ENCODE assay signal across 8 mouse cellular contexts in genomic region chr9:105553629-105554438, GRCm38 (mm10). TPM values are rescaled to one million over a fixed set of nuclear protein-coding genes. Genes with fewer than 3 reads are reported as not detected.
DNase-seq lines count a peak whose midpoint lies in the region; ATAC-seq and TF ChIP-seq lines count a peak whose summit lies in the region.

No protein-coding gene starts in this region.

- H3K27ac ChIP-seq in ES-Bruce4 (ENCODE audit: insufficient read depth, low read length) = no peak overlapping the region
- H3K27ac ChIP-seq in forebrain, embryonic 14.5 days (ENCODE audit: low read depth, low read length) = peak overlapping the region; percentile 29; the same call in 1 of the 2 replicates
- no peak overlapping the region for H3K27ac ChIP-seq in liver, embryonic 12.5 days

- H3K27me3 ChIP-seq in ES-Bruce4 (ENCODE audit: control insufficient read depth, insufficient read depth, low read length, poor library complexity, severe bottlenecking) = no peaks in the 10 kb centered on the region; the same call in 1 of the 2 replicates
- H3K27me3 ChIP-seq in forebrain, embryonic 14.5 days (replicated peaks; ENCODE audit: control insufficient read depth, insufficient read depth, low read length) = no peaks in the 10 kb centered on the region
- H3K27me3 ChIP-seq in liver, embryonic 12.5 days (replicated peaks) = 0 out of 2 replicates have a peak, but pooled peaks cover 10% of the 10 kb centered on the region

- ATAC-seq in forebrain, embryonic 14.5 days = peak; percentile 55; the same call in 1 of the 2 replicates
- ATAC-seq in liver, embryonic 12.5 days = no peak

- TF ChIP-seq EP300 in ES-Bruce4 (IDR thresholded peaks at IDR 0.05; ENCODE audit: insufficient read depth, low read depth, low read length) = no peak

- peak; percentile 69 for DNase-seq in heart, adult 11 months
- no peak for DNase-seq in heart, postnatal 36 days
- DNase-seq in forebrain, embryonic 14.5 days (ENCODE audit: low spot score) = peak; percentile 54
- DNase-seq in frontal cortex, adult 2 months (ENCODE audit: extremely low spot score in 1 of 2, low spot score in 1 of 2) = no peak
- DNase-seq in cerebellum, postnatal 25 days = no peak
- DNase-seq in left cerebral cortex, postnatal 10 days (ENCODE audit: extremely low spot score in 1 of 2, low spot score in 2 of 2) = no peak

- no peaks in the 10 kb centered on the region for H3K9me3 ChIP-seq in ES-Bruce4 (replicated peaks; ENCODE audit: control insufficient read depth, insufficient read depth, low read length, poor library complexity, severe bottlenecking)
- H3K9me3 ChIP-seq in forebrain, embryonic 14.5 days (replicated peaks; ENCODE audit: control insufficient read depth, low read length) = no peaks in the 10 kb centered on the region
- H3K9me3 ChIP-seq in liver, embryonic 12.5 days (replicated peaks) = no peaks in the 10 kb centered on the region

- peak overlapping the region; percentile 37 for H3K4me2 ChIP-seq in forebrain, embryonic 14.5 days (ENCODE audit: low read length)
- H3K4me2 ChIP-seq in liver, embryonic 12.5 days = peak overlapping the region; percentile 25

- H3K4me1 ChIP-seq in ES-Bruce4 (ENCODE audit: control insufficient read depth, insufficient read depth, low read length) = no peaks in the 10 kb centered on the region
- H3K4me1 ChIP-seq in forebrain, embryonic 14.5 days (ENCODE audit: control insufficient read depth, insufficient read depth, low read length) = 0 out of 2 replicates have a peak, but pooled peaks cover 6% of the 10 kb centered on the region
- H3K4me1 ChIP-seq in liver, embryonic 12.5 days = no peaks in the 10 kb centered on the region

- no peak overlapping the region for H3K9ac ChIP-seq in ES-Bruce4 (ENCODE audit: low read depth, poor library complexity, severe bottlenecking)
- peak overlapping the region; percentile 35 for H3K9ac ChIP-seq in forebrain, embryonic 14.5 days (ENCODE audit: low read length)
- H3K9ac ChIP-seq in liver, embryonic 12.5 days = no peak overlapping the region

- peak overlapping the region; percentile 17; the same call in 1 of the 2 replicates for H3K4me3 ChIP-seq in ES-Bruce4 (ENCODE audit: low read depth, low read length)
- H3K4me3 ChIP-seq in forebrain, embryonic 14.5 days (ENCODE audit: low read depth, low read length) = peak overlapping the region; percentile 9; the same call in 1 of the 2 replicates
- H3K4me3 ChIP-seq in liver, embryonic 12.5 days = no peak overlapping the region

- 7% methylated on average over 24 of the region's 24 CpGs for WGBS in forebrain, embryonic 14.5 days
- 21% methylated on average over 24 of the region's 24 CpGs for WGBS in liver, embryonic 12.5 days (ENCODE audit: insufficient replicate concordance)

- TF ChIP-seq CTCF in ES-Bruce4 (IDR thresholded peaks at IDR 0.05; ENCODE audit: low read depth, low read length) = no peak

- TF ChIP-seq POLR2A in ES-Bruce4 (IDR thresholded peaks at IDR 0.05; ENCODE audit: insufficient read depth, low read length) = no peak

- intact Hi-C loops in heart, postnatal 36 days (cut with DNase I) = no loop called here
- intact Hi-C loops in left cerebral cortex, postnatal 10 days (cut with DNase I) = no loop called here

- no peaks in the 10 kb centered on the region for H3K36me3 ChIP-seq in ES-Bruce4 (ENCODE audit: control insufficient read depth, insufficient read depth, low read length, poor library complexity, severe bottlenecking)
- no peaks in the 10 kb centered on the region for H3K36me3 ChIP-seq in forebrain, embryonic 14.5 days (ENCODE audit: control insufficient read depth, insufficient read depth, low read length)
- no peaks in the 10 kb centered on the region for H3K36me3 ChIP-seq in liver, embryonic 12.5 days

RNA-seq across cellular contexts. Expression of gene Atp2c1, which starts 26.7 kb away (rescaled TPM):
- total RNA-seq in heart, postnatal 36 days (2021) = 10 to 100 TPM; 64.6 to 69.8 TPM
- polyA plus RNA-seq in ES-Bruce4 (2011; ENCODE audit: insufficient read depth, insufficient read length, low read depth, missing spikeins) = 62.7 and 79.6 TPM in 2 replicates
- polyA plus RNA-seq in forebrain, embryonic 14.5 days (2014; fragmentation: Nextera tagmentation; extraction: Ambion mirVana) = 75.8 and 95.0 TPM in 2 replicates
- polyA plus RNA-seq in liver, embryonic 12.5 days (2016; fragmentation: Nextera tagmentation; extraction: Ambion mirVana) = 33.8 and 34.1 TPM in 2 replicates
- 135 and 138 TPM in 2 replicates for polyA plus RNA-seq in frontal cortex, adult 2 months (2012; rRNA removed)
- 100 to 1,000 TPM; 265 to 279 TPM for total RNA-seq in left cerebral cortex, postnatal 10 days (2021)

Comparison
In these comparisons a context has a peak if more than half of its experiments do, and no peak if none do; other contexts are left out.
1. DNase-seq: peak in heart, adult 11 months (single experiment) and forebrain, embryonic 14.5 days (single experiment); none in heart, postnatal 36 days (0 of 2), frontal cortex, adult 2 months (0 of 2), cerebellum, postnatal 25 days (0 of 2) and left cerebral cortex, postnatal 10 days (0 of 2).